Mouse (Mus musculus) midbrain, embryonic 13.5 days (tissue): ENCODE measurements around the gene Crtc1. TPM values are rescaled to one million over a fixed set of nuclear protein-coding genes. Genes with fewer than 3 reads are reported as not detected.

Experiments used
- ATAC-seq: fragments of 200-750 bp; cut with Nextera tagmentation; 2 replicates; pipeline ENCODE4 v1.8.0; 2017; ENCODE audit warnings: mild to moderate bottlenecking, moderate TSS enrichment, moderate library complexity
- H3K27ac ChIP-seq: fragments of 300-500 bp; sonication (generic); 2 replicates; pipeline ENCODE4 v1.5.1; 2015; ENCODE audit warnings: inconsistent platforms, mild to moderate bottlenecking, moderate library complexity
- H3K27me3 ChIP-seq: fragments of 300-500 bp; sonication (generic); 2 replicates; pipeline ENCODE4 v1.6.1; 2015; ENCODE audit warnings: mild to moderate bottlenecking, inconsistent platforms
- H3K36me3 ChIP-seq: fragments of 300-500 bp; sonication (generic); 2 replicates; pipeline ENCODE4 v1.6.1; 2015; ENCODE audit warnings: mild to moderate bottlenecking, inconsistent platforms
- H3K4me1 ChIP-seq: fragments of 300-500 bp; sonication (generic); replicated peaks from 2 replicates; pipeline ENCODE4 v1.6.1; 2015; ENCODE audit warnings: inconsistent platforms
- H3K4me2 ChIP-seq: fragments of 300-500 bp; sonication (generic); replicated peaks from 2 replicates; pipeline ENCODE4 v1.6.1; 2015; ENCODE audit warnings: moderate library complexity, mild to moderate bottlenecking, inconsistent platforms
- H3K4me3 ChIP-seq: fragments of 300-500 bp; sonication (generic); replicated peaks from 2 replicates; pipeline ENCODE4 v1.5.1; 2015; ENCODE audit warnings: mild to moderate bottlenecking, inconsistent platforms
- H3K9ac ChIP-seq: fragments of 300-500 bp; sonication (generic); replicated peaks from 2 replicates; pipeline ENCODE4 v1.6.1; 2015; ENCODE audit warnings: mild to moderate bottlenecking, inconsistent platforms
- H3K9me3 ChIP-seq: fragments of 300-500 bp; sonication (generic); 2 replicates; pipeline ENCODE4 v1.6.1; 2016; ENCODE audit warnings: mild to moderate bottlenecking, inconsistent platforms
- WGBS: fragments of 180-500 bp; shearing (Covaris S2); methylation state at CpG from one replicate; pipeline ENCODE4 v1.1.7; 2015; 5-methylcytosine and 5-hydroxymethylcytosine counted together
- polyA plus RNA-seq: library from polyadenylated mRNA; unstranded; fragments of >200 nt; fragmentation: Nextera tagmentation; extraction: Ambion mirVana; gene quantifications from 2 replicates; pipeline ENCODE4 v1.2.1, GENCODE M21; 2015

Gene Crtc1
- polyA plus RNA-seq, 1 experiment from 2014 or later = 36.1 TPM

DNA sequence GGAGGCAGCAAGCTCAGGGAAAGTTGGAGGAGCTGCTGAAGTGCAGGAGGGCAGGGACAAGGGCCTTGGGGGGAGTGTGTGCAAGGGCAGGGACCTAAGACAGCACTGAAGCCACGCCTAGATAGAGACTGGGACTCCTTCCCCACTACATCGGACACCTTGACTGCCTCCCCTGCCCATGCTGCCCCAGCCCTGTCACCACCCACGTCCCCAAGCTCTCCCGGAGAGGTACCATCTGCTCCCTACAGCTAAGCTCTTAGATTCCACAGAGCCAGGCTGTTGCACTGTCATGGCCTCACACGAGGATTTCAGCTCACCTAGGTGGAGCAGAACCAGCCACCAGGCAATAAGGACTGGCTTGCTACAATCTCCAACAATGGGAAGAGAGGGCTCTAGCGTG, 22.4 kb downstream of the Crtc1 start:
- Histone ChIP-seq H3K36me3 (peaks cover 8% of the 10 kb centered on the region; the same call in 1 of the 2 replicates), H3K4me2 (0 out of 2 replicates have a peak overlapping the region, but pooled peaks have one; percentile 9), H3K4me3 (no peak overlapping the region), H3K27me3 (no peaks in the 10 kb centered on the region), H3K9me3 (no peaks in the 10 kb centered on the region), H3K27ac (peak overlapping the region; percentile 47; the same call in 1 of the 2 replicates), H3K9ac (peak overlapping the region; percentile 40; the same call in 1 of the 2 replicates), H3K4me1 (peaks cover 43% of the 10 kb centered on the region)
- ATAC-seq = no peak
- WGBS = 33% methylated on average over 6 of the region's 6 CpGs

DNA sequence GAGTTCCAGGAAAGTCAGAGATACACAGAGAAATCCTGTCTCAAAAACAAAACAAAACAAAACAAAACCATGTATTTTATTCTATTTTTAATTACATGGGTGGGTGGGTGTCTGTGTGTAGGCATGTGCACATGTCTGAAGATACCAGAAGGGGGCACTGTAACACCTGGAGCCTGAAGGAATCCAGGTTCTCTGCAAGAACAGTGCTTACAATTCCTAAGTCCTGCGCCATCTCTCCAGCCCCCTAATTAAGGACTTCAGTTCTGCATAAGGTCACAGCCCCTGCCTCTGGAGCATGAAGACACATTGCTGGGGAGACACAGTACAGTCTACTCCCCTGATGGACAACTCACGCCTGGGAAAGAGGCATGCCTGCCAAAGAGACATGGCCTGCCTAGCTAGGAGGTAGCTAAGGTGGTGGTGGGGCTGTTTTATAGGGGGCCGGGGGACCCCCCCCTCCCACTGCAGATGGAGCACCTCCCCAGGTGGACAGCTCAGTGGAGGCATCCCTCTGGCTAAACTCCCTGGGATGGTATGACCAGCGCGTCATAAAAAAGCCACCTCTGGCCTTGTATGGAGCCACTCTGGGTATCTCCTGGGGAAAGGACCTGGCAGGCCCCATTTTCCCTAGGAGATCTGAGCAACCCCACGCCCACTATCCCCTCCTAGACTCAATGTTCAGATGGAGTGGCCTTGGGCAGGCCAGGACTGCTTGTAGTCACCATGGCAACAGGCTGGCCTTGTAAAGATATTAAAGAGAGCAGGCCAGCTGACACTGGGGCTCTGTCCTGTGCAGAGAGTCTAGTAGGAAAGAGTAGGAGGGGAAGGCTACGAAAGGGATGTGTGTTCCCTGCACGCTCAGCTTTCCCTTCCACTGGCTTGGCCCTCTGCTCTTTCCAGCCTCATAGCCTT, 23.6 kb downstream of the Crtc1 start:
- Histone ChIP-seq H3K36me3 (peaks cover 8% of the 10 kb centered on the region; the same call in 1 of the 2 replicates), H3K9me3 (no peaks in the 10 kb centered on the region), H3K4me2 (peak overlapping the region; percentile 9; the same call in 1 of the 2 replicates), H3K9ac (peak overlapping the region; percentile 40), H3K27ac (peak overlapping the region; percentile 47; the same call in 1 of the 2 replicates), H3K4me3 (no peak overlapping the region), H3K27me3 (no peaks in the 10 kb centered on the region), H3K4me1 (peaks cover 43% of the 10 kb centered on the region)
- WGBS = 57% methylated on average over 8 of the region's 8 CpGs
- ATAC-seq = peak; percentile 84

DNA sequence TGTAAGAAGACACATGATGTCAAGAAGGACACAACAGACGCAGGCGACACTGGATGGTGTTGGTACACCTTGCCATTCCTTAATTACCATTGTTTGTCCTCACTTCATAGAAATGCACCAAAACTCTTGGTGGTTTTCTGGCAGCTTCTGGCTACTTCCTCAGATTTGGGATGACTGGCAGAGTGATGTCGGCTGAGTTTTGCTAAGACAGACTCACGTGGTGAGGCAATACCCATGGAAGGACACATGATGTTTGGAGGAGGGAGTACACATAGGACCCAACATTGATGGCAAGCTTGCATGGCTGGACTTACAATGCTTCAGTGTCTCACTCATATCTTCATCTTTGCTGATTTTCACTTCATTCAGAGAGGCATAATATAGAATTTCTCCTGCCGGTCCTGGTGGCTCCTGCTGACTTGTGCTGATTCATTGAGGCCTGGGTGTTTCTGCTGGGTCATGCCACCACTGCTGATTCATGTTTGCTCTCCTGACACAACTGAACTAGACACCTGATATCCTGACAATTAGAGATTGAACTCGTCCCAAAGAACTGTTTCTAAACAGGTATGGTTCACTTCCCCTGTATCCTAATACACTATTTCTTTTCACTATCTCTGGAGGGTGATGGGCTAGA, 25.0 kb downstream of the Crtc1 start:
- H3K4me2 ChIP-seq = no peak overlapping the region
- WGBS = 90% methylated on average over 6 of the region's 6 CpGs
- H3K4me3 ChIP-seq = no peak overlapping the region

DNA sequence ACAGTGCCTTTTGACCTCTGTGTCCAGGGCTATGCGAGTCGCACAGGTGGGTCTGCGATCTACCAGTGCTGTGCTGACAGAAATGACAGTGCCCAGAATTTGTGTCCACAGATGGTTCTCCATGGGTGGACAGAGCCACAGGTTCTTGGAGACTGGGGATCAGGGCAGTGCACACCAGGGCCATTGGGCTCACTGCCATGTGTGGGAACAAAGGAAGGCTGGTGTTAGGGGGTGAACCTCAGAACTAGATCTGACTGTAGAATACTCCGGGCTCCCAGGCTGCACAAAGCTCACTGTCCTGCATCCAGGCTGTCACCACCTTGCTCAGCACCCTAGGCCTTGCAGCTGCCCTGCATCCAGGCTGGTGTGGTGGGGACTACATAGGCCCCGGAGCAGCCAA, 29.1 kb downstream of the Crtc1 start:
- peaks cover 32% of the 10 kb centered on the region for H3K4me1 ChIP-seq
- no peak overlapping the region for H3K4me3 ChIP-seq
- H3K36me3 ChIP-seq = peaks cover 8% of the 10 kb centered on the region; the same call in 1 of the 2 replicates
- H3K9ac ChIP-seq = no peak overlapping the region
- H3K4me2 ChIP-seq = no peak overlapping the region
- over 99% methylated on average over 5 of the region's 5 CpGs for WGBS
- no peak for ATAC-seq
- no peaks in the 10 kb centered on the region for H3K27me3 ChIP-seq
- no peak overlapping the region; the same call in 1 of the 2 replicates for H3K27ac ChIP-seq
- H3K9me3 ChIP-seq = no peaks in the 10 kb centered on the region

More for the DNA sequence above, 25.0 kb downstream of the Crtc1 start:
- H3K27ac ChIP-seq = no peak overlapping the region
- peaks cover 39% of the 10 kb centered on the region for H3K4me1 ChIP-seq
- no peak for ATAC-seq
- no peaks in the 10 kb centered on the region for H3K27me3 ChIP-seq
- no peak overlapping the region for H3K9ac ChIP-seq
- H3K36me3 ChIP-seq = peaks cover 8% of the 10 kb centered on the region; the same call in 1 of the 2 replicates
- H3K9me3 ChIP-seq = no peaks in the 10 kb centered on the region

DNA sequence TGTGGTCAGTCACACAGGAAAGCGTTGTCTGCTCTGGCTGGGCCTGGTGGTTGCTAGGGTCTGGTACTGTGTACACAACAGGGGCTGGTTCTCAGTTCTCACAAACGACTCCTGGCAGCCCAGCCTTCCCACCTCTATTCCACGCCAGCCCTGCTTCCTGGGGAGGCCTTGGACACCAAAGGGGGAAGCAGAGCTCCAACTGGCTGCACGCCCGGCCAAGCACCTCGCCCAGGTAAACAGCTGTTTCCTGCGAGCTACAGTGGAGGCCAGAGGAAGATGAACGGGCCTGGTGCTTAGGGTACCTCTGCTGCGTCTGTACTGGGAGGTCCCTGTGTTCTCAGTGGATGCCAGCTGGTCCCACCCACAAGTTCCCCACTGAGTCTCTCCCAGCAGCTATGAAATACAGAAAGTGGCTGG, 29.9 kb downstream of the Crtc1 start:
- H3K9me3 ChIP-seq = no peaks in the 10 kb centered on the region
- H3K4me1 ChIP-seq = peaks cover 32% of the 10 kb centered on the region
- H3K36me3 ChIP-seq = peaks cover 10% of the 10 kb centered on the region
- H3K9ac ChIP-seq = no peak overlapping the region
- H3K4me2 ChIP-seq = no peak overlapping the region
- WGBS = 65% methylated on average over 9 of the region's 9 CpGs
- ATAC-seq = no peak
- no peaks in the 10 kb centered on the region for H3K27me3 ChIP-seq
- peak overlapping the region; percentile 78 for H3K27ac ChIP-seq
- H3K4me3 ChIP-seq = no peak overlapping the region

DNA sequence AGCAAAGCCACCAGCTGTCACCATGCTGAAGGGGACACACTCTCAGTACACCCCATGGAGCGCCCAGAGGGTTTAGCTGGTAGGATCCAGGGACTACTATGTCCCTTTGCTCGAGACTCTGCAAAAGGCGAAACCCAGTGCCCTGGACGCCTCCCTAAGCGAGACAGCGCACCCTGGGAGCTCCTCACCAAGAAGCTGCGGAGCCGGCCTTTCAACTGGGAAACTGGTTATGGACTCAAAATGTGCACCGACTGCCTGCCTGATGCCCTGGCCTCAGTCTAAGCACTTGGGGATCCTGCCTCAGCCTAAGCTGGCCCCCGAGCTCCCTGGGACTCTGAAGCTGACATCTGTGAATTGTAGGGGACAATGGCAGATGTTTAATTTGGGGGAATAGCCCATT, 30.4 kb downstream of the Crtc1 start:
- Histone ChIP-seq H3K27ac (peak overlapping the region; percentile 78), H3K4me3 (no peak overlapping the region), H3K9ac (peak overlapping the region; percentile 42), H3K27me3 (no peaks in the 10 kb centered on the region), H3K9me3 (no peaks in the 10 kb centered on the region), H3K4me1 (peaks cover 32% of the 10 kb centered on the region), H3K36me3 (peaks cover 10% of the 10 kb centered on the region), H3K4me2 (no peak overlapping the region)
- 73% methylated on average over 10 of the region's 10 CpGs for WGBS
- ATAC-seq = peak; percentile 9; the same call in 1 of the 2 replicates

DNA sequence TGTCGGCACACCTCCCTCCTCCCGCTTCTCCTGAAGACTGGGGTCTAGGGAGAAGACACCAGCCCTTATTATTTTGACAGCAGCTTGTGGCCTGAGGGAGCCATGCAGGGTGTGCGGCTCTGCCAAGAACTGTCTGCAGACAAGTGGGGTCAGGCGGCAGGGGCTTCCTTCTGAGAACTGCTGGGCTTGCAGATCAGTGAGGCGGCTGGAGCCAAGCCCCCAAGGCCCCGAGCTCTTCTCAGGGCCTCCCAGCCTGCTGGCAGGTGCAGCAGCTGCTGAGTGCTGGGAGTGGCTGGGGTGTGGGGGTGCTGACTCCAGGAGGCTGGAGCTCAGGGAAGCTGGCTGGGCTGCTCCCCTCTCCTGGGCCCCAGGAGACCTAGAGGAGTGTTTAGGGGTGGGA, 31.1 kb downstream of the Crtc1 start:
- H3K4me3 ChIP-seq = no peak overlapping the region
- H3K4me2 ChIP-seq = 0 out of 2 replicates have a peak overlapping the region, but pooled peaks have one; percentile 9
- ATAC-seq = peak; percentile 69
- WGBS = 39% methylated on average over 6 of the region's 6 CpGs
- H3K27me3 ChIP-seq = no peaks in the 10 kb centered on the region
- H3K9ac ChIP-seq = peak overlapping the region; percentile 42
- no peaks in the 10 kb centered on the region for H3K9me3 ChIP-seq
- H3K36me3 ChIP-seq = peaks cover 10% of the 10 kb centered on the region
- H3K4me1 ChIP-seq = peaks cover 32% of the 10 kb centered on the region
- peak overlapping the region; percentile 78 for H3K27ac ChIP-seq

DNA sequence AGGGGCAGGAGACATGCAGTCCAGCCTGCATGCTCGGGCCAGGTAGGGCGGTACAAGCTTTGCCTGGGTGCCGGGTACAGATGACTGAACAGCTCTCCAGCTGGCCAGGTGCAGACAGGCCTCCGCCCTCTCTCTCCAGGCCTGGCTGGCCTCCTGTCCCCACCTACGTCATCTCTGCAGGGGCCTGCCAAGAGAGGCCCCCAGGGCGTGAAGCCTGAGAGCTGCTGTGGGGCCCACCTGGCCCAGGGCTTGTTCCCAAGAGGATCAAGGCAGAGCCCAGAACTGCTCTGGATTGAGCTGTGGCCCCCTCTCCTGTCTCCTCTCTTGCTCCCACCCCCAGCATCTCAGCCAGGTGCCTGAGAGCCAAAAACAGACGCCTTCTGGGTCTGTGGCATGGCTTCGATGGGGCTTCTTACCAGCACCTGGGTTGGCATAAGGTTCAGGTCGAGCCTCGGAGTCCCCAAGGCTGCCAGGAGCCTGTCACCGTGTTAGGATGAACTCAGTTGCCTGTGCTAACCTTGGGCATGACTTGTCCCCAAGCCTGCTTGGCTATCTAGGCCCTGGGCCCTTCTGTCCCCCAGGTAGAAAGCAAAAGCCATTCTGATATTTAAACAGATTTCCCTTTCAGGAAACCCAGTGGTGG, 32.8 kb downstream of the Crtc1 start:
- Histone ChIP-seq H3K4me1 (peaks cover 32% of the 10 kb centered on the region), H3K9me3 (no peaks in the 10 kb centered on the region), H3K9ac (no peak overlapping the region), H3K4me3 (no peak overlapping the region), H3K36me3 (peaks cover 8% of the 10 kb centered on the region), H3K27ac (no peak overlapping the region), H3K27me3 (no peaks in the 10 kb centered on the region), H3K4me2 (no peak overlapping the region)
- ATAC-seq = no peak
- 85% methylated on average over 11 of the region's 11 CpGs for WGBS

DNA sequence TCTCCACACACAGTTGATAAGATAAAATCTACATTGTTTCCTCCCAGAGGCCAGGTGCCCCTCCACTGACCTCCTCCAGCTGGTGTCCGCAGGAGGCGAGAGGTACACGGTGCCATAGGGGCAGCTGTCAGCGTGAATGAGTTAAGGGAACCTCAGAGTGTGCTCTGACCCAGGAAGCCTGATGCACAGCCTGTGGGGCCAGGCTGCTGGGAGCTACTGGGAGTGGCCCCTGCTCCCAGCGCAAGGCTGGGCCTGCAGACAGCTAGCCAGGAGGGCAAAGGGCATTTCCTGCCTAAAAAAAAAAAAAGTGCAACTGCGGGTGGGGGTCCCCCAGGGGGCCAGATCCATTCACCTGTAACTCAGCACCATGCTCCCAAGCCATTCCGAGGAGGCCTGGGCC, 34.2 kb downstream of the Crtc1 start:
- no peak overlapping the region for H3K4me3 ChIP-seq
- H3K9me3 ChIP-seq = no peaks in the 10 kb centered on the region
- ATAC-seq = no peak
- H3K4me1 ChIP-seq = peaks cover 32% of the 10 kb centered on the region
- peaks cover 12% of the 10 kb centered on the region for H3K36me3 ChIP-seq
- WGBS = 70% methylated on average over 7 of the region's 7 CpGs
- H3K27me3 ChIP-seq = no peaks in the 10 kb centered on the region
- no peak overlapping the region for H3K4me2 ChIP-seq
- no peak overlapping the region for H3K27ac ChIP-seq
- no peak overlapping the region for H3K9ac ChIP-seq

DNA sequence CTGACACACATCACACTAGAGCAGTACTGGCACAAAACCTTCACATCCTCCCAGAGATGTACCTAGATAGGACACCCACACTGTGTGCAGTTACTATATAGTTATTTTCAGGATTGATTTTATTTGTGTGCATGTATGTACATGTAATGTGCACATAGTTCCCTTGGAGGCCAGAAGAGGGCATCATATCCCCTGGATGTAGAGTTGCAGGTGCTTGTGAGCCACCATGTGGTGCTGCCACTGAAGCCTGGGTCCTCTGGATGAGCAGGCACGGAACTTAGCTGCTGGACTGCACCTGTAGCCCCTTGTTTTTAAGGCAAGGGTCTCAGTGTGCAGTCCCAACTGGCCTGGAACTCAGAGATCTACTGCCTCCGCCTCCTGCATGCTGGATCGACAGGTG, 35.2 kb downstream of the Crtc1 start:
- Histone ChIP-seq H3K4me3 (no peak overlapping the region), H3K4me2 (no peak overlapping the region), H3K9me3 (no peaks in the 10 kb centered on the region), H3K9ac (no peak overlapping the region), H3K4me1 (peaks cover 26% of the 10 kb centered on the region), H3K27me3 (no peaks in the 10 kb centered on the region), H3K27ac (no peak overlapping the region), H3K36me3 (peaks cover 18% of the 10 kb centered on the region)
- 97% methylated on average over 3 of the region's 3 CpGs for WGBS
- no peak for ATAC-seq

DNA sequence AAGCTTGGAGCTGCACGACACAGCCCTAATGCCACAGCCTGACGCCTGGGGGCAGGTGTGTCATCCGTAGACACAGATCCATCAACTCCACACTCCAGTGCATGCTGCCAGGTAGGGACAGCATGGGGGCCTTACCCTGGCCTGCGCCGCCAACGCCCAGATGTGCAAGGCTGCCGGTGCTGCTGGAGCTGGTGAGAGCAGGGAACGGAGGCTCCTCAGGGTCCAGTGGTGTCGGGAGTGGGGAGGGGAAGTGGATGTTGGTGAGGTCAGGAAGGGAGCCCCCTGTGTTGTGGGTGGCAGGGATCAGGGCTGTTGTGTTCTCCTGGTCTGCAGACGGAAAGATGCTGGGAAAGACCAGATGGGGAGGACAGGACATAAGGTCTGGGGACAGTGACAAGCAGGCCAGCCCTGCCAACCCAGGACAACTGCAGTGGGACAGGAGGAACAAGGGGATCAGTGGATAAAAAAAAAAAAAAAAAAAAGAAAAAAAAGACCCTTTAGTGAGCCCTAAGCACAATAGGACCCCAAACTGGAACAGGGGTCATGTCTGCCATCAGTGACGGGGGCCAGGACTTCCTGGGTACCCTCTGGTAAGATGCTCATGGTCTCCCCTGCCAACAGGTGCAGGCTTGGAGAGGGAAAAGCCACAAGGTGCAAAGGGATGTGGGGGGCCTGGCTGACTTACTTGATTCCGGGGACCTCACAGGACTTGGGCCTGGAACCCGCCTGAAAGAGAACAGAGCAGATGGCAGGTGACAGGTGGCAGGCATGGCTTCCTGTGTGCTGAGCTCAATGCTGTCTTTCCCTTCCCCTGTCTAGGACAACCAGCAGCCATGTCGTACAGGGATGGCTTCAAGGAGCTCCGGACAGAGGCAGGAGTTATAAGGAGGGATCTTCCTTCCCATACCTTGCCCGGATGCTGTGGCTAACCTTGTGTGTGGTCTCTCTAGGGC, 41.5 kb downstream of the Crtc1 start:
- Histone ChIP-seq H3K9me3 (no peaks in the 10 kb centered on the region), H3K27me3 (no peaks in the 10 kb centered on the region), H3K27ac (no peak overlapping the region), H3K9ac (no peak overlapping the region; the same call in 1 of the 2 replicates), H3K4me1 (no peaks in the 10 kb centered on the region), H3K4me2 (no peak overlapping the region), H3K36me3 (peaks cover 30% of the 10 kb centered on the region), H3K4me3 (no peak overlapping the region)
- WGBS = 83% methylated on average over 16 of the region's 16 CpGs
- no peak for ATAC-seq
